Mouse (Mus musculus): ENCODE data around the gene Gm6121.
"Not testable (repeated sequence)": the region's sequence is repeated elsewhere in the genome, so short reads cannot be mapped to it uniquely, and the experiment has no call there.

The Gm6121 gene

GRCm38 (mm10) chrX:26935597-26935996 lies at the start of gene Gm6121:
Gene Gm6121 (minus strand): TSS chrX:26935697.
- not testable (repeated sequence) for DNase-seq (ENCODE audit: low spot score)

Data from T-cell, adult 2 months (primary cell).